Mouse (Mus musculus): ENCODE measurements around the gene Mcm9.
"Not testable (repeated sequence)": the region's sequence is repeated elsewhere in the genome, so short reads cannot be mapped to it uniquely, and the experiment has no call there.

The Mcm9 gene

GRCm38 (mm10) chr10:53499518-53499917, 130.7 kb downstream of the Mcm9 start:
- no peak for DNase-seq (ENCODE audit: low spot score)

- not testable (repeated sequence) for DNase-seq (ENCODE audit: low spot score)
Observed at GRCm38 (mm10) chr10:53495349-53495748, 134.9 kb downstream of the Mcm9 start.

- no peak for DNase-seq (ENCODE audit: low spot score)
Observed at GRCm38 (mm10) chr10:53493954-53494353, 136.3 kb downstream of the Mcm9 start.

Measured in ovary, postnatal 14 days (tissue).